Mouse (Mus musculus): ENCODE data around the gene Mterf2.

DNA sequence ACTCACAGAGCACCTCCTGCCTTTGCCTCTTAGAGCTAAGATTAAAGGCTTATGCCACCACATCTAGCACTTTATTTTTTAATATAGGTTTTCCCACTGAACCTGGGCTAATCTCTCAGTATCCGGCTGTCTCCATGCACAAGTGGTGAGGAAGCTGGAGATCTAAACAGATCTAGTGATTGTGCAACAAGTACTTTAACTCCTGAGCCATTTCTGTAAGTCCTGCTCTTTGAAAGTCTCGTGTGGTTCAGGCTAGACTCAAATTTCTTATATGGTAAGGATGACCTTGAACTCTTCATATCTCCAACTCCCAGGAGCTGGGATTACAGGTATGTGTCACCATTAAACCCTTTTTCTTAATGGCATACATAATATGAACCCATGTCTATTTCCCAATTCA, 48.8 kb upstream of the Mterf2 start:
- no peak for TF ChIP-seq HCFC1 (IDR thresholded peaks at IDR 0.05; ENCODE audit: borderline replicate concordance, insufficient read depth, low read length)
- TF ChIP-seq ZC3H11A (IDR thresholded peaks at IDR 0.05; ENCODE audit: borderline replicate concordance, low read depth, low read length), result no peak
- TF ChIP-seq MAFK (IDR thresholded peaks at IDR 0.05; ENCODE audit: insufficient read depth, low read depth, low read length), result no peak
- no peak for TF ChIP-seq CHD2 (IDR thresholded peaks at IDR 0.05; ENCODE audit: low read depth, low read length)
- TF ChIP-seq ZNF384 (IDR thresholded peaks at IDR 0.05; ENCODE audit: low read depth, low read length), result no peak

All from ES-E14 (cell line).